Mouse (Mus musculus): ENCODE results near the gene Bicral.

The Bicral gene

DNA sequence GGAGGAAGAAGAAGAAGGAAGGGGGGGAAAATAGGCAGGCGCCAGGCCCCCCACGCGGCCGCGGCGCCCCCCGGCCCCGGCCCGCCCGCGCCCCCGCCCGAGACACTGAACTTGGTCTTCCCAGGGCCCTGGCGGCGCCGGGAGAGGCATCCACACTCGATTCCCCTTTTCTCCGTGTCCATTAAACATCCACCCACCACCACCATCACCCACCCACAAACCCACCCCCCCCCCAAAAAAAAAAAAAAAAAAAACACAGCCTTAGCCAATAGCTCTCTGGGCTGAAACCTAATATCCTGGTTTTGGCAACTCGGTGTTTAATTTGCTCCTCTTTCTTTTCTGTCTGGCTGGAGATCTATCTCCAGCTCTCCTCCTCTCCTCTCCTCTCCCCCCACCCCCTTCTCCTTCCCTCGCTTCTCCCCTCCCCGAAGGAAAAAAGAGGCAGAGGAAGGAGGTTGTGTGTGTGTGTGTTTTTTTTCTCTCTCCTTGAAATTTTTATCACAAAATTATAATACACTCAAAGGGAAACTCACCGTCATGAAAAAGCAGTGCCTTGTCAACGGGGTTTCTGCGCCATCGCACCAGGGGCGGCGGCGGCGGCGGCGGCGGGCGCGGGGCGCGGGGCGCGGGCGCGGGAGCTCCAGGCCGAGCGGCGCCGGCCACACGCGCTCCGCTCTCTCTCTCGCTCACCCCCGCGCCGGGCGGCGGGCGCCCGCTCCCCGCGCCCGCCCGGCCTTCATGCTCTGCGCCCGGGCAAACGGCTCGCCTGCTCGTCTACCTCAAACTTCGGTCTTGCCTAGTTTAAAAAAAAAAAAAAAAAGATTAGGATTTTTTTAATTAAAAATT is at the start of gene Bicral:
Gene Bicral (minus strand): TSS at position 580 of the 846 bp plus-strand sequence.
- peak; percentile 79 for DNase-seq

DNA sequence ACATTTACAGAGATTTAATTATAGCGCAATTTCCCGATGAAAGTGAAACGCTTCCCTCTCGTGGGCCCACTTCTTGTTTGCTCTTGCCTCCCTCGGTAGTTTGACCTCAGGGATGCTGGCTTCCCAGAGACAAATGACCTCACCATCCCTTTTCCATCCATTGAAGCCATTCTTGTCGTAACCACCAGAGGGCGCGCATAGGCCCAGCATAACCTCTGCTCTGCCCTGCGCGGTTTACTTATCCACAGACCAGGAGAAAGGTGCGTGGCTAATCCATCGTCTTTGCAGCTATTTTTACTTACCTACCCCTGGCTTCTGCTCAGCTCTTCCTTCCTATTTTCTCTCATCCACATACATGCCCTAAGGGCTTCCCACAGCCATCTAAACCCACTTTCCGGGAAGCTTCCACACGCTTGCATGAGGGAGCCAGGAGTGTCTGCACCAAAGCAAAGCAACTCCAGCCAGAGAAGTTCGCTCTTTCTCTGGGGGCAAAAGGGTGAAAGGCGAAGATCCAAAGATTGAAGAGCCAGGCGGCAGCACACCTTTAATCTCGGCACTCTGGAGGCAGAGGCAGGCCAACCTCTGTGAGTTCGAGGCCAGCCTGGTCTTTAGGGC is 45.7 kb upstream of the Bicral start:
- DNase-seq = peak; percentile 71

- DNase-seq = no peak
These were observed 42.7 kb upstream of the Bicral start for GRCm38 (mm10) chr17:46900941-46901340.

GRCm38 (mm10) chr17:46897221-46897950 is 39.1 kb upstream of the Bicral start:
- no peak for DNase-seq

GRCm38 (mm10) chr17:46895426-46895825 is 37.1 kb upstream of the Bicral start:
- no peak for DNase-seq

DNA sequence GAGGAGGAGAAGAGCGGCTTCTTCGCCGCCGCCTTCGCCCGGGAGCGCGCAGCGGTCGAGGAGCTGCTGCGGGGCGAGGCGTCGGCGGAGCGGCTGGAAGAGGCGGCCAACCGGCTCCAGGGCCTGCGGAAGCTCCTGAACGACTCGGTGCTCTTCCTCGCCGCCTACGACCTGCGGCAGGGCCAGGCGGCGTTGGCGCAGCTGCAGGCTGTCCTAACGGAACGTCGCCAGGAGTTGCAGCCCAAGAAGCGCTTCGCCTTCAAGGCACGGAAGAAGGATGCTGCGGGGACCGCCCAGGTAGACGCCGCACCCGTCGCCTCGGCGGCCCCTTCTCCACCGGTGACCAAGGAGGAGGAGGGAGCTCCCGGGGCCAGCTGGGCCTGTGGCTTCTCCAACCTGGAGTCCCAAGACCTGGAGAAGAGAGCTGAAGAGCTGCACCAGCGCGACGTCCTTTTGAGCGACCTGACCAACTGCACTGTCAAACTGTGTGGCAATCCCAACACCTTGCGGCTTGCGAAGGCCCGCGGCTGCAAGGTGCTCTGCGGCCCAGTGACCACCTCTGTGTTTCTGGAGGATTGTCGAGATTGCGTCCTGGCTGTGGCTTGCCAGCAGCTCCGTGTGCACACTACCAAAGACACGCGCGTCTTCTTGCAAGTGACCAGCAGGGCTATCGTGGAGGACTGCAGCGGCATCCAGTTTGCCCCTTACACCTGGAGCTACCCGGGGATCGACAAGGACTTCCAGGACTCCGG is 32.7 kb upstream of the Bicral start:
- peak; percentile 56 for DNase-seq

DNA sequence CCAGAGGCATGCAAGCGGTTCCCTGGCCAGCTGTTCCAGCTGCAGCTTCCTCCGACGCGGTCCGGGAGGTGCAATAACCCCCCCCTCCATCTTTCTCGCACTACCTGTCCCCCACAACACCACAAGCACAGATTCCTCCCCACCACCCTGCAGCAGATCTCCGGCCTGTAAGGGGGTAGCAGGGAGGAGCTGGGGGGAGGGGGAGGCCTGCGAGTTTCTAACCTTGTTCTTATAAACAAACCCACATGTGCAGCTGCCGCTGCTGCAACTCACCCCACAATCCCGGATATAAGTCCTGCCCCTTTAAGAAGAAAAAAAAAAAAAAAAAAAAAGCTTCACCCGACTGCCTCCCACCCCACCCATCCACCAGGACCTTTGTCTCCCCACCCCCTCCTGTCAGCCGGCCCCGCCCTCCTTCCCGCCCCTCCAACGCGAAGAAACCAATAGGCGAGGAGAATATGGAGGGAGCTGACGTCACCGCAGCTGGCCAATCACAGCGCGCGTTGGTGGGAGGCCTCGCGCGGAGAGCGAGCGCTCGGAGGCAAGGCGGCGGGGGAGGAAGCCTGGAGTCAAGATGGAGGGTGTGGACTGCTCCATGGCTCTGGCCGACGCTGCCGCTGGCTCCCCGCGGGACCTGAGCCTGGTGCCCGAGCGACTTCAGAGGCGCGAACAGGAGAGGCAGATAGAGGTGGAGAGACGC is 32.0 kb upstream of the Bicral start, which contains the start of gene Tbcc:
Gene Tbcc (plus strand): TSS at position 569 of the 700 bp plus-strand sequence.
- peak; percentile 96 for DNase-seq

DNA sequence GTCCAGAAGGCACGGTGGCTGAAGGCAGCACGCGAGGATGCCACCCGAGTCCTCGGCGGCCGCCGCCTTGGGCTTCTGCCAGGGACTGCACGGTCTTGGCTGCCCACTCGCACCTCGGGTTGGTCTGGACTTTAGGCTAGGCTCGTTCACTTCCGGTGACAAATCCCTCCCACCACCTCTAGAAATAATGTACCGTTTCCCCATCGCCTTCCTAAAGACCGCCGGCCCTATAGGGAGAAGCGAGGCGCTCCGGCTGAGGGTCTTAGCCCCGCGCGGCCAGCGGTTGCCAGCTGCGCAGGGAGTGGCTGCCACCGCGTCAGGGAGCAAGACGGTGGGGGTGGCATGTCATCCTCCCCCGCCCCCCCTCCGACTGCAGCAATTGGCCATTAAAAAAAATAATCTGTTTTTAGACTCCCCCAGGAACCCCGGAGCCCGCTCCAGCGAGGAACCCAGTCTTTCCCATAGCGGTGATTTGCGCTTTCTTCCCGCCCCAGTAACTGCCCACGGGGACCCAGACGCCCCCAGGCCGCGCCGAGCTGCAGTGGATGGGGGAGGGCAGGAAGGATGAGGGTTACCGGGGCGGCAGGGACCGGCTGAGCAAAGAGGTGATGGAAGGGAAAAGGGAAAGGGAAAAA is 31.3 kb upstream of the Bicral start:
- peak; percentile 65 for DNase-seq

DNA sequence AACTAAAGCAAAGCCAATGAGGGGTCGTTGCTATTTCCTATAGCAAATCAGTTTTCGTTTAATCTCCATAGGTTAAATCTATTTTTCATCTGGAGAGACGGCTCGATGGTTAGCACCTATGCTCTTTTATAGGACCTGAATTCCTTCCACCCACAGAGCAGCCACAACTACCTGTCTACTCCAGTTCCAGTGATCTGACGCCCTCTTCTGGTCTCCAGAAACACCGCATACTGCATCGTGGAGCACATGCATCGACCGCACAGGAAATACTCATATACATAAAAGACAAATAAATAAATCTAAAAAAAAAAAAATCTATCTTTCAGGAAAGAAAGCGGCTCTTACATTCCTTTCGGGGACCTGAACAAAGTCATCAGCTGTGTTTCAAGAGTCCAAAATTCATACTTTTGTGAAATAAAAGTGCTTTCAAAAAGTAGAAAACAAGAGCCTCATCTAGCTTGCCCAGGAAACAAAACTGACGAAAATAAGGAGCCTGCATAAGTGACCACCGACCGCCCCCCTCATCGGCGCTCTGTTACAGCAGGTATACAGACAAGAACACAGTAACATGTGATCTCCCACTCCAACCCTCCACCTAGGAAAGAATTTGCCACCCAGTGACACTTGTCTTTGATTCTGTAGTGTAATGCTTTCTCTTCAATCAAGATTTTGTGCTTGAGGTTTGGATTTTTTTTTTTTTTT is 30.4 kb upstream of the Bicral start:
- DNase-seq = peak; percentile 54

- DNase-seq = no peak
These were observed 27.8 kb upstream of the Bicral start for GRCm38 (mm10) chr17:46885910-46886643.

DNA sequence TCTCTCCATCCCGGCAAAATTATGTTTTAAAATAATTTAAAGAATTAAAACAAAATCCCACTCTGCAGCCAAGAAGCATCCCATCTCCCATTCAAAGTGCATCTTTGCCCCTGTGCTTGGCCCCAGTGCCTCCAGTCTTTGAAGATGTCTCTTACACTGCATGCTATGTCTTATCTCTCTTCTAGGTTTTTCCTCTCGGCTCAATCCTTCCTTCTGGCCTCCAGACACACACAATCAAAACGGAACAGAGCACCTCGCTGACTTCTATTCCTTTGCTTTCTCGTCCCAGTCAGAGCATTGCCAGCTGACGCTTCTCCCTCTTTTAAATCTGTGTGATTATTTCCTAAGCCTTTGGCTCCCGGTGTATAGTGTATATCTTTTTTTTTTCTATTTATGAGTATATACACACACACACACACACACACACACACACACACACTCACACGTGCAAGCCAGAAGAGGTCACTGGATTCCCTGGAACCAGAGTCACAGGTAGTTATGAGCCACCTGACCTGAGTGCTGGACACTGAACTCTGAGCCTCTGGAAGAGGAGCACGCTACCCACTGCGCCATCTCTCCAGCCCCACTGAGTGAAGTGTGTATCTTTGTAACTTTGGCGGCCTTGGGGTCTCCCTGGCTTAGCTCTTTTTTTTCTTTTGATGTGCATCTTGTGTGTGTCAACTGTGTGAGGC is 27.1 kb upstream of the Bicral start:
- DNase-seq = no peak

- DNase-seq = no peak
These were observed 26.5 kb upstream of the Bicral start for GRCm38 (mm10) chr17:46884766-46885165.

DNA sequence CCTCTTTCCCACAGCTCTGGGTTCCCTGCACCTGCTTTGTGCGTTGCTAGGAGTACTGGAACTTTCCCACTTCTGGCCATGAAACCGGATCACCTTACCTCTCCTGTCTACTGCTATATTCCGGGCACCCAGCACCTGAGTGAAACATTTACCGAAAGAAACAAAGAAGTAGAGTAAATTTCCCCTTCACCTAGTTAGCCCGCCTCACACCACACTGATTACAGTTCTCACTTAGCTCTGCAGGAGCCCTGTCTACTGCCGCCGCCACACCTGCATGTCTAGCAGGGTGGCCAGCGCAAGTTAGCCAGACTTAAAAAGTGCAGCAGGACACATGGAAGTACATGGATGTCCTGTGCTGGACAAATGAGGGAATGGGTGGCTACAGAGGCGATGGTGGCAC is 24.8 kb upstream of the Bicral start:
- DNase-seq = no peak

GRCm38 (mm10) chr17:46881728-46882127 is 23.4 kb upstream of the Bicral start:
- DNase-seq = no peak

DNA sequence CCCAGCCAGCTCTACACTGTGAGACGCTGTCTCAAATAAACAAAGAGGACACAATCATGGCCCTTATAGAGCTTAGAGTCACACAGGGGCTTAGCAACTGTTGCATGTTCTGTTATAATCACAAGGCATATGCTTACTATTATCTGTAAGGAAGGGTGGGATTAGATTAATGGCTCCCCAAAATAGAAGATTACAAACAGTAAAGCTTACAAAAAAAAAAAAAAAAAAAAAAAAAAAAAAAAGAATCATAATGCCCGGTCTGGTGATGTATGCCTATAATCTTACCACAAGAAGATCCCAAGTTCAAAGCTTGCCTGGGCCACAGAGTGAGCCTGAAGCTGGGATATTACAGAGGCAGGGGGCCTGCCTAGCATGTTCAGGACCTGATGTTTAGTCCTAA is 22.0 kb upstream of the Bicral start:
- no peak for DNase-seq

DNA sequence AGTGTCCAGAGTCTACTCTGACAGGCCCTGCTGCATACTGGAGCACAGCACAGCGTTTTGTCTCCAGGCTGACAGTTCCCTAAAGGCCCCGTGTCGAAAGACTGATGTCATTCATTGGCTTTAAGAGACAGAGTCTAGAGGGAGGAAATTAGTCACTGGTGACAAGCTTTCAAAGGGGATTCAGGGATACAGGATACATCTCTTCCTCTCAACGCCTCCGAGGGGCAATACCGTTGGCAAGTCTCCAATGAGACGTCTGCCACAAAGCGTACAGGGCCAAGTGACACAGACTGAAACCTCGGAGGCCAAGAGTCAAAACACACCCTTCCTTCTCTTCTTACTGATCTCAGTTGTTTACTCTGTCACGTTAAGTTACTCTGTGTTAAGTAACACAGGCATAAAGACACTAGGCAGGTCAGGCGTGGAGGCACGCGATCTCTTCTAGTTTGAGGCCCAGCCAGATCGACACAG is 21.6 kb upstream of the Bicral start:
- DNase-seq = no peak

- DNase-seq = no peak
These were observed 18.8 kb upstream of the Bicral start for GRCm38 (mm10) chr17:46877061-46877460.

DNA sequence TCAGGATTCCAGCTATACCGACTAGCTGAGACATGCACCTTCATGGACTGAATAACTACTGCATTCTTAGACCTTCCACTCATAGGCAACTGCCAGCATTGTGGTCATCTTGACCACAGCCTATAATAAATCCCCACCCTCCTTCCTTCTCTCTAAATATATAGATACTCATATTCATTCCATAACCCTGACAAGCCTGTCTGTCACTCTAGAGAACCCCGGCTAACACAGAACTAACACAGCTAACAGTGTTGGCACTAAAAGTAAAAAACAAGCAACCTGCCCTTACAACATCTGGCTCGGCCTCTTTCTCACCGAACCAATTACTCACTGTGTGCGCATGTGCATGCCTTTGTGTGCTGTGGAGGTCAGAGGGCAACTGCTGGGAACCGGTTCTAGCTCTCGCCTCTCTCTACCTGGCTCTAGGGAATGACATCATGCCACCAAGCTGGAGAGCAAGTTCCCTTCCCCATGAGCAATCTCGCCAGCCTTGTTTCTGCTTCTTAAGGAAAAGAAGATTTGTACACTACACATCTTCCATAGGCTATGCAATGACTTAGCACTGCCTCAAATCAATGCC is 18.2 kb upstream of the Bicral start:
- no peak for DNase-seq

DNA sequence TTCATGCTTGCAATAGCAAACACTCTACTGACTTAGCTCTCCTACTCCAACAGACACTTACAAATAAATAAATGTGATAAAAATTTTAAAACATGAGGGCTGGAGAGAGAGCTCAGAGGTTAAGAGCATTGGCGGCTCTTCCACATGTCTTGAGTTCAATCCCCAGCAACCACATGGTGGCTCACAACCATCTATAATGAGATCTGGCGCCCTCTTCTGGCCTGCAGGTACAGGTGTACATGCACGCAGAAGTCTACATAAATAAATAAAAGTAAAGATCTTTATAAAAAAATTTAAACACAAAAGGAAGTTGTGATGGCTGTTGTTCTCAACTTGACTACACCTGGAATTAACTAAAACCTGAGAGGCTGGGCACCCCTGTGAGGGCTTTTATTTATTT is 17.3 kb upstream of the Bicral start:
- peak; percentile 49 for DNase-seq

Measured in thymus, postnatal 25 days (tissue).